Mouse (Mus musculus) lung, embryonic 15.5 days (tissue): ENCODE results near the gene Olfr380. TPM values are rescaled to one million over a fixed set of nuclear protein-coding genes. Genes with fewer than 3 reads are reported as not detected.

Source experiments
- ATAC-seq: fragments of 200-750 bp; cut with Nextera tagmentation; 2 replicates; pipeline ENCODE4 v1.8.0; 2017; ENCODE audit warnings: moderate number of reproducible peaks, borderline replicate concordance; ENCODE audit not compliant: low FRiP score, low TSS enrichment; ENCODE audit errors: extremely low read depth
- H3K27ac ChIP-seq: fragments of 300-500 bp; sonication (generic); 2 replicates; pipeline ENCODE4 v1.5.1; 2015; ENCODE audit warnings: moderate library complexity, mild to moderate bottlenecking, inconsistent platforms
- H3K27me3 ChIP-seq: fragments of 300-500 bp; sonication (generic); 2 replicates; pipeline ENCODE4 v1.6.1; 2015; ENCODE audit warnings: inconsistent platforms
- H3K36me3 ChIP-seq: fragments of 300-500 bp; sonication (generic); 2 replicates; pipeline ENCODE4 v1.6.1; 2015; ENCODE audit warnings: inconsistent platforms
- H3K4me1 ChIP-seq: fragments of 300-500 bp; sonication (generic); 2 replicates; pipeline ENCODE4 v1.6.1; 2015; ENCODE audit warnings: inconsistent platforms
- H3K4me2 ChIP-seq: fragments of 300-500 bp; sonication (generic); 2 replicates; pipeline ENCODE4 v1.6.1; 2015; ENCODE audit warnings: inconsistent platforms, mild to moderate bottlenecking, moderate library complexity
- H3K4me3 ChIP-seq: fragments of 300-500 bp; sonication (generic); 2 replicates; pipeline ENCODE4 v1.5.1; 2015; ENCODE audit warnings: mild to moderate bottlenecking, inconsistent platforms
- H3K9ac ChIP-seq: fragments of 300-500 bp; sonication (generic); 2 replicates; pipeline ENCODE4 v1.6.1; 2015; ENCODE audit warnings: inconsistent platforms
- H3K9me3 ChIP-seq: fragments of 300-500 bp; sonication (generic); 2 replicates; pipeline ENCODE4 v1.6.1; 2016; ENCODE audit warnings: inconsistent platforms
- WGBS: fragments of 180-500 bp; shearing (Covaris S2); methylation state at CpG from one replicate; pipeline ENCODE4 v1.1.7; 2015; 5-methylcytosine and 5-hydroxymethylcytosine counted together
- polyA plus RNA-seq: library from polyadenylated mRNA; unstranded; fragments of >200 nt; fragmentation: Nextera tagmentation; extraction: Ambion mirVana; gene quantifications from 2 replicates; pipeline ENCODE4 v1.2.1, GENCODE M21; 2015

Olfr380 gene
- not detected in 2 replicates for polyA plus RNA-seq

DNA sequence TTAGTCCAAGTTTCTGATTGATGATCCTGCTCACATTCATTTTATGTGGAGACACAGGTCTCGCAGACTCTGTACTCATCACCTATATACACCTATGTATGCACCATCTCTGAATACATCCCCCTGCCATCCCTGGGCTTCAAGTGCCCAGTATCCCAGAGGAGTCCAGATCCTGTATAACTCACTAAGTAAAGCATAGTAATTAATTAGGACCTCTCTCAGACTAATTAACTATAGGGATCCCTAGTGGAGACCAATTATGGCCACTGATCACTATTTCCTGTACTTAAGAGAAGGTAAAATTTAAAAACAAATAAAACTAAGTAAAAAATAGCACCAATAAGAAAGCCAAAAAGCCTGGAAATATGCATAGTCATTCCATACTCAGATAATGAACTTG lies at the start of gene Olfr380:
Gene Olfr380 (minus strand): TSS at position 101 of the 400 bp plus-strand sequence.
- ATAC-seq = no peak
- H3K36me3 ChIP-seq = no peaks in the 10 kb centered on the region
- no peak within 1 kb of the TSS for H3K9ac ChIP-seq
- H3K4me1 ChIP-seq = no peaks in the 10 kb centered on the region
- no peak within 1 kb of the TSS for H3K27ac ChIP-seq
- H3K4me2 ChIP-seq = no peak within 1 kb of the TSS
- no peaks in the 10 kb centered on the region for H3K9me3 ChIP-seq
- H3K27me3 ChIP-seq = no peaks in the 10 kb centered on the region
- WGBS = 81% methylated on average over 1 of the region's 1 CpGs
- H3K4me3 ChIP-seq = no peak within 1 kb of the TSS

DNA sequence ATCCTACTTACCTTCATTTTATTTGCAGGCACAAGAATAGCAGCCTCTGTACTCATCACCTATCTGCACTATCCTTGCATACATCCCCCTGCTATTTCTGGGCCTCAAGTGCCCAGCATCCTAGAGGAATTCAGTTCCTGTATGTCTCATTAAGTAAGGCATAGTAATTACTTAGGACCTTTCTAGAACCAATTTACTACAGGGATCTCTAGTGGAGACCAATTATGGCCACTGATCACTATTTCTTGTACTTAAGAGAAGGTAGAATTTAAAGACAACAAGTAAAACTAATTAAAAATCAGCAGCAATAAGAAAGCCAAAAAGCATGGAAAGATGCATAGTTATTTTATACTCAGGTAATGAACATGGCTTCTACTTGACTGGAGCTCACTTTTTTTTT lies 34.2 kb upstream of the Olfr380 start, which contains the start of gene Olfr381:
Gene Olfr381 (minus strand): TSS at position 101 of the 400 bp plus-strand sequence.
- H3K4me3 ChIP-seq = no peak within 1 kb of the TSS
- no peaks in the 10 kb centered on the region for H3K36me3 ChIP-seq
- no peaks in the 10 kb centered on the region for H3K9me3 ChIP-seq
- H3K4me2 ChIP-seq = no peak within 1 kb of the TSS
- no peaks in the 10 kb centered on the region for H3K4me1 ChIP-seq
- no peak within 1 kb of the TSS for H3K9ac ChIP-seq
- no peak within 1 kb of the TSS for H3K27ac ChIP-seq
- no peaks in the 10 kb centered on the region for H3K27me3 ChIP-seq
- no peak for ATAC-seq

- Histone ChIP-seq H3K4me2 (no peak within 1 kb of the TSS), H3K36me3 (no peaks in the 10 kb centered on the region), H3K9ac (no peak within 1 kb of the TSS), H3K27me3 (no peaks in the 10 kb centered on the region), H3K9me3 (no peaks in the 10 kb centered on the region; the same call in 1 of the 2 replicates), H3K27ac (no peak within 1 kb of the TSS), H3K4me3 (no peak within 1 kb of the TSS), H3K4me1 (no peaks in the 10 kb centered on the region)
- WGBS = 90% methylated on average over 1 of the region's 1 CpGs
- ATAC-seq = no peak
Observed at GRCm38 (mm10) chr11:73428377-73428776, 28.9 kb downstream of the Olfr380 start, which contains the start of gene Olfr378. Gene Olfr378, minus strand, starts transcription at chr11:73428477.

Other genes starting within 250 kb of the Olfr380 start
- 0.09 TPM in 1 of 2 replicates, not detected in the other for gene Trpv1, start 223.2 kb downstream of the Olfr380 start, polyA plus RNA-seq
- gene Trpv3, start 190.1 kb downstream of the Olfr380 start, polyA plus RNA-seq = 0.03 and 0.10 TPM in 2 replicates
- gene Aspa, start 127.9 kb downstream of the Olfr380 start, polyA plus RNA-seq = 1.3 and 1.4 TPM in 2 replicates
- 0.05 TPM in 1 of 2 replicates, not detected in the other for gene Gm49340, start 127.8 kb downstream of the Olfr380 start, polyA plus RNA-seq
- gene Spata22, start 127.8 kb downstream of the Olfr380 start, polyA plus RNA-seq = not detected in 2 replicates
- not detected in 2 replicates for gene Olfr20, start 106.7 kb downstream of the Olfr380 start, polyA plus RNA-seq
- gene Olfr376, start 86.3 kb downstream of the Olfr380 start, polyA plus RNA-seq = not detected in 2 replicates
- gene Olfr1, start 57.9 kb downstream of the Olfr380 start, polyA plus RNA-seq = not detected in 2 replicates
- gene Olfr378, start 29.0 kb downstream of the Olfr380 start, polyA plus RNA-seq = not detected in 2 replicates
- gene Olfr381, start 34.1 kb upstream of the Olfr380 start, polyA plus RNA-seq = not detected in 2 replicates
- not detected in 2 replicates for gene Olfr382, start 59.7 kb upstream of the Olfr380 start, polyA plus RNA-seq
- gene Olfr385, start 135.5 kb upstream of the Olfr380 start, polyA plus RNA-seq = not detected in 2 replicates
- gene Olfr384, start 141.1 kb upstream of the Olfr380 start, polyA plus RNA-seq = not detected in 2 replicates
- not detected in 2 replicates for gene Zfp735, start 231.3 kb upstream of the Olfr380 start, polyA plus RNA-seq